Mouse (Mus musculus): ENCODE data around the gene Lamtor4. TPM values are rescaled to one million over a fixed set of nuclear protein-coding genes. Genes with fewer than 3 reads are reported as not detected.

The Lamtor4 gene
- polyA plus RNA-seq, 1 experiment from 2014 or later, result 36.3 TPM

DNA sequence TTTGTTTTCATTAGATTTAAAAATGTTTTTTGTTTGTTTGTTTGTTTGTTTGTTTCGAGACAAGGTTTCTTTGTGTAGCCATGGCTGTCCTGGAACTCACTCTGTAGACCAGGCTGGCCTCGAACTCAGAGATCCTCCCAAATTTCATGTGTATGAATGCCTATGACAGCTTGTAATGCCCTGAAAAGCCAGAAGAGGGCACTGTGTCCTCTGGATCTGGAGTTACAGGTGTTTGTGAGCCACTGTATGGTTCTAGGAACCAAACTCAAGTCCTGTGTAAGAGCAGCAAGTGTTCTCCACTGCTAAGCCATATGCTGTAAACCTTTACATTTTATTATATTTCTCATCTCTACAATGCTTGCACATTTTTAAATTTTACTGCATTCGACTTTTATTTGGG is 32.6 kb downstream of the Lamtor4 start:
- Histone ChIP-seq H3K27me3 (ENCODE audit: control insufficient read depth, insufficient read depth, low read length) (no peaks in the 10 kb centered on the region), H3K27ac (replicated peaks; ENCODE audit: low read depth, low read length) (no peak overlapping the region), H3K9ac (ENCODE audit: low read length) (no peak overlapping the region), H3K4me3 (ENCODE audit: low read depth, low read length) (no peak overlapping the region), H3K4me1 (ENCODE audit: control insufficient read depth, insufficient read depth, low read length) (no peaks in the 10 kb centered on the region), H3K9me3 (ENCODE audit: control insufficient read depth, low read length) (no peaks in the 10 kb centered on the region), H3K36me3 (ENCODE audit: control insufficient read depth, insufficient read depth, low read length) (no peaks in the 10 kb centered on the region), H3K4me2 (ENCODE audit: low read depth, severe bottlenecking) (no peak overlapping the region)
- WGBS, result 76% methylated on average over 3 of the region's 3 CpGs
- no peak for DNase-seq (ENCODE audit: low spot score)
- ATAC-seq (ENCODE audit: insufficient number of reproducible peaks, low FRiP score, low TSS enrichment, low read depth), result no peak

GRCm38 (mm10) chr5:138291638-138292037 is 36.4 kb downstream of the Lamtor4 start:
- H3K27me3 ChIP-seq (ENCODE audit: control insufficient read depth, insufficient read depth, low read length), result no peaks in the 10 kb centered on the region
- no peak for ATAC-seq (ENCODE audit: insufficient number of reproducible peaks, low FRiP score, low TSS enrichment, low read depth)
- no peak overlapping the region for H3K4me3 ChIP-seq (ENCODE audit: low read depth, low read length)
- H3K4me1 ChIP-seq (ENCODE audit: control insufficient read depth, insufficient read depth, low read length), result no peaks in the 10 kb centered on the region
- H3K9ac ChIP-seq (ENCODE audit: low read length), result no peak overlapping the region
- H3K9me3 ChIP-seq (ENCODE audit: control insufficient read depth, low read length), result no peaks in the 10 kb centered on the region
- no peak overlapping the region for H3K27ac ChIP-seq (replicated peaks; ENCODE audit: low read depth, low read length)
- 90% methylated on average over 1 of the region's 1 CpGs for WGBS
- H3K36me3 ChIP-seq (ENCODE audit: control insufficient read depth, insufficient read depth, low read length), result no peaks in the 10 kb centered on the region
- no peak for DNase-seq (ENCODE audit: low spot score)
- H3K4me2 ChIP-seq (ENCODE audit: low read depth, severe bottlenecking), result no peak overlapping the region

DNA sequence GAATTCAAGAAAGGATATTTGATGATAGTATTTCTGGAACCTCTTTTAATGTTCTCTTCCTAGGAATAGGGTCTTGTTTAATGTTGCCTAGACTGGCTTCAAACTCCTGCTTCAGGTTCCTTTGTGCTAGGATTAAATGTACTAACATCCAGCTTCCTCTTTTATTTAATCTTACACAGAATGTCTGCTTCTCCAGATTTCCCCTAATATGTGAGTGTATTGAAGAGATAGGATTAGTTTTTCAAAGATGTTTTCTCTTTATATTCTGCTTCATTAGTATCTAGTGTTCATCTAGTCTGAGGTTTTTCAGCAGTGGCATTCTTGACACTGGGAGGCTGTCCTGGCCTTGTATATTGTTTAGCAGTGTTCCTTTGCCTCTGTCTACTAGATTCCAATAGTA is 38.9 kb downstream of the Lamtor4 start:
- no peak for DNase-seq (ENCODE audit: low spot score)

DNA sequence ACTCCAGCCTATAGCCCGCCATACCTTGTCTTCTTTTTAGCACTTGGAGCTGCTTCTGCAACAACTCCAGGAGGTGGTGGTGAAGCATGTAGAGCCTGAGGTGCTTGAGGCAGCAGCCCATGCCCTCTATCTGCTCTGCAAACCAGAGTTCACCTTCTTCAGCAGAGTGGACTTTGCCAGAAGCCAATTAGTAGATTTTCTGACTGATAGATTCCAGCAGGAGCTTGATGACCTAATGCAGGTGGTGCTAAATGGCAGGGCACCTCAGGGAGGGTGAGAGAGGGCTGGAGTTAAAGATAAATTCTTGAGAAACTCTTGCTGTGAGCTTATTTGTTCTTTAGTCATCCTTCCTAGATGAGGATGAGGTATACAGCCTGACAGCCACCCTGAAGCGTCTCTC is 44.3 kb downstream of the Lamtor4 start:
- Histone ChIP-seq H3K4me1 (ENCODE audit: control insufficient read depth, insufficient read depth, low read length) (no peaks in the 10 kb centered on the region), H3K9me3 (ENCODE audit: control insufficient read depth, low read length) (no peaks in the 10 kb centered on the region), H3K9ac (ENCODE audit: low read length) (no peak overlapping the region), H3K4me2 (ENCODE audit: low read depth, severe bottlenecking) (no peak overlapping the region), H3K4me3 (ENCODE audit: low read depth, low read length) (no peak overlapping the region), H3K27me3 (ENCODE audit: control insufficient read depth, insufficient read depth, low read length) (no peaks in the 10 kb centered on the region), H3K36me3 (ENCODE audit: control insufficient read depth, insufficient read depth, low read length) (no peaks in the 10 kb centered on the region), H3K27ac (replicated peaks; ENCODE audit: low read depth, low read length) (no peak overlapping the region)
- ATAC-seq (ENCODE audit: insufficient number of reproducible peaks, low FRiP score, low TSS enrichment, low read depth) (no peak), DNase-seq (ENCODE audit: low spot score) (no peak)
- 73% methylated on average over 2 of the region's 2 CpGs for WGBS

More for the DNA sequence above, 38.9 kb downstream of the Lamtor4 start:
- Histone ChIP-seq H3K4me3 (ENCODE audit: low read depth, low read length) (no peak overlapping the region), H3K4me1 (ENCODE audit: control insufficient read depth, insufficient read depth, low read length) (no peaks in the 10 kb centered on the region), H3K27me3 (ENCODE audit: control insufficient read depth, insufficient read depth, low read length) (no peaks in the 10 kb centered on the region), H3K4me2 (ENCODE audit: low read depth, severe bottlenecking) (no peak overlapping the region), H3K36me3 (ENCODE audit: control insufficient read depth, insufficient read depth, low read length) (no peaks in the 10 kb centered on the region), H3K9ac (ENCODE audit: low read length) (no peak overlapping the region), H3K27ac (replicated peaks; ENCODE audit: low read depth, low read length) (no peak overlapping the region), H3K9me3 (ENCODE audit: control insufficient read depth, low read length) (no peaks in the 10 kb centered on the region)
- no peak for ATAC-seq (ENCODE audit: insufficient number of reproducible peaks, low FRiP score, low TSS enrichment, low read depth)

Other genes starting within 250 kb of the Lamtor4 start
- not detected in 2 replicates for gene Smok3a, start 234.2 kb upstream of the Lamtor4 start, polyA plus RNA-seq (2014; fragmentation: Nextera tagmentation; extraction: Ambion mirVana)
- not detected in 2 replicates for gene Smok3b, start 234.1 kb upstream of the Lamtor4 start, polyA plus RNA-seq (2014; fragmentation: Nextera tagmentation; extraction: Ambion mirVana)
- gene Smok3c, start 202.3 kb upstream of the Lamtor4 start, polyA plus RNA-seq (2014; fragmentation: Nextera tagmentation; extraction: Ambion mirVana), result not detected in 2 replicates
- gene Zkscan1, start 170.4 kb upstream of the Lamtor4 start, polyA plus RNA-seq (2014; fragmentation: Nextera tagmentation; extraction: Ambion mirVana), result 31.5 and 39.9 TPM in 2 replicates
- 94.4 and 96.4 TPM in 2 replicates for gene Zscan21, start 138.6 kb upstream of the Lamtor4 start, polyA plus RNA-seq (2014; fragmentation: Nextera tagmentation; extraction: Ambion mirVana)
- gene Zfp113, start 99.7 kb upstream of the Lamtor4 start, polyA plus RNA-seq (2014; fragmentation: Nextera tagmentation; extraction: Ambion mirVana), result 21.1 and 23.6 TPM in 2 replicates
- gene Cops6, start 94.4 kb upstream of the Lamtor4 start, polyA plus RNA-seq (2014; fragmentation: Nextera tagmentation; extraction: Ambion mirVana), result 300 and 307 TPM in 2 replicates
- 19.5 and 21.2 TPM in 2 replicates for gene Ap4m1, start 83.5 kb upstream of the Lamtor4 start, polyA plus RNA-seq (2014; fragmentation: Nextera tagmentation; extraction: Ambion mirVana)
- 336 and 343 TPM in 2 replicates for gene Mcm7, start 83.1 kb upstream of the Lamtor4 start, polyA plus RNA-seq (2014; fragmentation: Nextera tagmentation; extraction: Ambion mirVana)
- gene Taf6, start 68.0 kb upstream of the Lamtor4 start, polyA plus RNA-seq (2014; fragmentation: Nextera tagmentation; extraction: Ambion mirVana), result 140 and 142 TPM in 2 replicates
- gene Cnpy4, start 68.0 kb upstream of the Lamtor4 start, polyA plus RNA-seq (2014; fragmentation: Nextera tagmentation; extraction: Ambion mirVana), result 58.5 and 64.9 TPM in 2 replicates
- 7.5 and 8.1 TPM in 2 replicates for gene Mblac1, start 61.2 kb upstream of the Lamtor4 start, polyA plus RNA-seq (2014; fragmentation: Nextera tagmentation; extraction: Ambion mirVana)
- 0.07 TPM in 1 of 2 replicates, not detected in the other for gene Nxpe5, start 29.6 kb upstream of the Lamtor4 start, polyA plus RNA-seq (2014; fragmentation: Nextera tagmentation; extraction: Ambion mirVana)
- gene BC037034, start 8.6 kb downstream of the Lamtor4 start, polyA plus RNA-seq (2014; fragmentation: Nextera tagmentation; extraction: Ambion mirVana), result 4.8 and 5.2 TPM in 2 replicates
- 3.5 and 4.2 TPM in 2 replicates for gene Gal3st4, start 17.4 kb downstream of the Lamtor4 start, polyA plus RNA-seq (2014; fragmentation: Nextera tagmentation; extraction: Ambion mirVana)
- gene Gm43720, start 24.5 kb downstream of the Lamtor4 start, polyA plus RNA-seq (2014; fragmentation: Nextera tagmentation; extraction: Ambion mirVana), result 0.03 and 0.24 TPM in 2 replicates
- 14.0 and 15.8 TPM in 2 replicates for gene Gpc2, start 24.5 kb downstream of the Lamtor4 start, polyA plus RNA-seq (2014; fragmentation: Nextera tagmentation; extraction: Ambion mirVana)
- gene Stag3, start 24.8 kb downstream of the Lamtor4 start, polyA plus RNA-seq (2014; fragmentation: Nextera tagmentation; extraction: Ambion mirVana), result 4.6 and 5.5 TPM in 2 replicates
- gene Pvrig, start 86.5 kb downstream of the Lamtor4 start, polyA plus RNA-seq (2014; fragmentation: Nextera tagmentation; extraction: Ambion mirVana), result 0.13 TPM in 1 of 2 replicates, not detected in the other
- 45.4 and 46.7 TPM in 2 replicates for gene Zfp157, start 186.0 kb downstream of the Lamtor4 start, polyA plus RNA-seq (2014; fragmentation: Nextera tagmentation; extraction: Ambion mirVana)

Measured in limb, embryonic 11.5 days (tissue).